Mouse (Mus musculus) liver, embryonic 14 days (tissue): ENCODE results near the gene Sh3kbp1. TPM values are rescaled to one million over a fixed set of nuclear protein-coding genes. Genes with fewer than 3 reads are reported as not detected.

Experiments
- polyA plus RNA-seq: library from polyadenylated mRNA; depleted of rRNA; stranded (reverse); fragments of >200 nt; gene quantifications from 2 replicates; pipeline ENCODE4 v1.2.3, GENCODE M21; 2012; rRNA removed

The Sh3kbp1 gene
- 4.2 and 5.0 TPM in 2 replicates for polyA plus RNA-seq

GRCm38 (mm10) chrX:159626907-159627587 lies at the start of gene Sh3kbp1:
Sh3kbp1 (plus strand) TSS chrX:159627272.

GRCm38 (mm10) chrX:159988002-159988960 lies 361.2 kb downstream of the Sh3kbp1 start, which contains the start of gene Map3k15:
Map3k15 (plus strand) TSS chrX:159988433.

Other genes with a start within 250 kb of the Sh3kbp1 start
- gene Map7d2, start 212.7 kb upstream of the Sh3kbp1 start, polyA plus RNA-seq, result 0.01 TPM in 2 replicates
- 6.8 and 7.2 TPM in 2 replicates for gene Bclaf3, start 100.6 kb upstream of the Sh3kbp1 start, polyA plus RNA-seq